ENCODE assay signal across 10 mouse cellular contexts in the genomic region with DNA sequence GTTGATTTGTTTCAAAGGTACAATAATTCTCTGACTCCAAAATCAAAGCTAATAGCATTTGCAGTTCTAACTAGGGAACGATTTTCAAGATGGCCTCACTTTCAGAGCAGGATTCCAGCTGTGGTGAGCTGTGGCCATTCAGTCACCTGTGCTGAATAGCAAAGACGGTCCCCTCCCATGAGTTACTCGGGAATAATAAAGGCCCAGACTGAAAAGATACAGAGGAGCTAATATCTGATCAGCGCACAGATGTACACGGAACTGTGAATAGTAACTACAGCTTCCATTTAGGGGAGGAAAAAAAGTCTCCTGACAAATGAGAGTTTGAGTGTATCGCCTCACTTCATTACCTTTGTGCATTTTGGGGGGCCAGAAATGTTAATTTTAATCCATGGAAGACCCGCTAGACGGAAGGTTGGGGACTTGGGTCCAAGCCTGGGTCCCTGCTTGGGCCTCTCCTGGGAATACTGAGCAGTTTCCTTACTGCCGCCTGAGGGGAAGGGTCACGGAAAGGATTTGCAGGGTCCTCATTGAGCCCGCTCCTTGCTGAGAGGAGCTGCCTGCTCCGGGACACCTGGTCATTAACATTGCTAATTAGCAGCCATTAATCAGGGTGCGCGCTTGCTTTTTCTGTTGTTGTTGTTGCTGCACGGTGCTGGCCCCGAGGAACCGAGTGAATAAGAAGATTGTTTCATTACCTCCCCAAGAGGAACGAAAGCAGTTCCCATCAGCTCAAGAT.
DNase-seq lines count a peak whose midpoint lies in the region; ATAC-seq and TF ChIP-seq lines count a peak whose summit lies in the region.
"Had no signal": no experiment of that assay in that cellular context is flagged by ENCODE, and none has a peak within 500 bp of the region (broad histone marks: within the 10 kb centered on the region; RNA-seq: fewer than 3 reads in every experiment).

No protein-coding gene starts in this region.

- intact Hi-C loops in heart, adult 2 months (cut with DNase I), result no loop called here
- intact Hi-C loops in left cerebral cortex, postnatal 4 days (cut with DNase I), result no loop called here

- no peaks in the 10 kb centered on the region for H3K9me3 ChIP-seq in heart, embryonic 14.5 days (ENCODE audit: control insufficient read depth, low read length)
- H3K9me3 ChIP-seq in embryonic facial prominence, embryonic 12.5 days, result no peaks in the 10 kb centered on the region
- H3K9me3 ChIP-seq in hindbrain, embryonic 15.5 days, result no peaks in the 10 kb centered on the region
- H3K9me3 ChIP-seq in midbrain, postnatal 0 days (ENCODE audit: low read length), result no peaks in the 10 kb centered on the region

- no peak overlapping the region for H3K9ac ChIP-seq in heart, embryonic 14.5 days (ENCODE audit: low read length)
- no peak overlapping the region for H3K9ac ChIP-seq in heart, adult 2 months (ENCODE audit: low read depth, low read length)
- H3K9ac ChIP-seq in embryonic facial prominence, embryonic 12.5 days, result no peak overlapping the region
- H3K9ac ChIP-seq in hindbrain, embryonic 15.5 days, result no peak overlapping the region
- H3K9ac ChIP-seq in midbrain, postnatal 0 days (replicated peaks; ENCODE audit: low read length, poor library complexity, severe bottlenecking), result no peak overlapping the region

- H3K27me3 ChIP-seq in heart, embryonic 14.5 days (ENCODE audit: control insufficient read depth, insufficient read depth, low read length), result peaks cover 5% of the 10 kb centered on the region; the same call in 1 of the 2 replicates
- H3K27me3 ChIP-seq in heart, adult 2 months (ENCODE audit: control insufficient read depth, insufficient read depth, low read length), result no peaks in the 10 kb centered on the region
- no peaks in the 10 kb centered on the region for H3K27me3 ChIP-seq in embryonic facial prominence, embryonic 12.5 days
- H3K27me3 ChIP-seq in hindbrain, embryonic 15.5 days, result no peaks in the 10 kb centered on the region
- H3K27me3 ChIP-seq in midbrain, postnatal 0 days (ENCODE audit: insufficient read depth, low read length), result no peaks in the 10 kb centered on the region

- peak overlapping the region; percentile 36 for H3K4me2 ChIP-seq in heart, embryonic 14.5 days (ENCODE audit: low read length)
- peak overlapping the region; percentile 28; the same call in 1 of the 2 replicates for H3K4me2 ChIP-seq in embryonic facial prominence, embryonic 12.5 days (replicated peaks)
- peak overlapping the region; percentile 39 for H3K4me2 ChIP-seq in hindbrain, embryonic 15.5 days
- peak overlapping the region; percentile 29; the same call in 1 of the 2 replicates for H3K4me2 ChIP-seq in midbrain, postnatal 0 days (ENCODE audit: low read depth, low read length, poor library complexity, severe bottlenecking)

- peaks cover 0 to 2% of the 10 kb centered on the region in 2 experiments; a peak in 1 of 4 replicates for H3K4me1 ChIP-seq in heart, embryonic 14.5 days (ENCODE audit: control insufficient read depth in 2 of 2, insufficient read depth in 2 of 2, low read length in 2 of 2)
- no peaks in the 10 kb centered on the region for H3K4me1 ChIP-seq in heart, adult 2 months (ENCODE audit: control insufficient read depth, insufficient read depth, low read length)
- H3K4me1 ChIP-seq in embryonic facial prominence, embryonic 12.5 days, result peaks cover 6% of the 10 kb centered on the region; the same call in 1 of the 2 replicates
- H3K4me1 ChIP-seq in hindbrain, embryonic 15.5 days (replicated peaks), result peaks cover 15% of the 10 kb centered on the region
- H3K4me1 ChIP-seq in midbrain, postnatal 0 days (ENCODE audit: insufficient read depth, low read length), result no peaks in the 10 kb centered on the region

- H3K4me3 ChIP-seq in heart, embryonic 14.5 days (ENCODE audit: control insufficient read depth in 1 of 2, insufficient read depth in 1 of 2, low read depth in 1 of 2, low read length in 2 of 2), result no peak overlapping the region
- H3K4me3 ChIP-seq in heart, adult 2 months, result no peak overlapping the region
- H3K4me3 ChIP-seq in embryonic facial prominence, embryonic 12.5 days, result no peak overlapping the region
- 0 out of 2 replicates have a peak overlapping the region, but pooled peaks have one; percentile 3 for H3K4me3 ChIP-seq in hindbrain, embryonic 15.5 days
- H3K4me3 ChIP-seq in midbrain, postnatal 0 days (ENCODE audit: low read depth, low read length), result no peak overlapping the region

- WGBS in heart, embryonic 14.5 days, result 27% methylated on average over 18 of the region's 18 CpGs
- 32% methylated on average over 18 of the region's 18 CpGs for WGBS in heart, adult 2 months
- WGBS in embryonic facial prominence, embryonic 12.5 days, result 12% methylated on average over 18 of the region's 18 CpGs
- WGBS in hindbrain, embryonic 15.5 days, result 8% methylated on average over 18 of the region's 18 CpGs
- WGBS in midbrain, postnatal 0 days, result 11% methylated on average over 18 of the region's 18 CpGs

- no peak for TF ChIP-seq POLR2A in heart, adult 2 months (IDR thresholded peaks at IDR 0.05; ENCODE audit: insufficient read depth, low read depth, low read length)

- TF ChIP-seq EP300 in heart, adult 2 months (IDR thresholded peaks at IDR 0.05; ENCODE audit: insufficient read depth, low read depth, low read length), result no peak

- ATAC-seq in heart, embryonic 14.5 days (ENCODE audit: insufficient number of reproducible peaks, insufficient read depth, low FRiP score, low read depth), result no peak
- ATAC-seq in embryonic facial prominence, embryonic 12.5 days (ENCODE audit: insufficient number of reproducible peaks, insufficient read depth, low FRiP score, low TSS enrichment), result no peak
- ATAC-seq in hindbrain, embryonic 15.5 days (ENCODE audit: low FRiP score, low read depth), result peak; percentile 30; the same call in 1 of the 2 replicates
- ATAC-seq in midbrain, postnatal 0 days (ENCODE audit: low FRiP score), result no peak
- no peak for ATAC-seq in erythroid progenitor cell, adult 5-6 weeks (replicated peaks; ENCODE audit: low FRiP score, poor library complexity, severe bottlenecking)

- H3K79me2 ChIP-seq in heart, adult 2 months (replicated peaks; ENCODE audit: control insufficient read depth, insufficient read depth, low read length), result no peaks in the 10 kb centered on the region

- DNase-seq in heart, adult 2 months, result no peak
- no peak for DNase-seq in midbrain, postnatal 0 days (ENCODE audit: low spot score)
- DNase-seq in left cerebral cortex, postnatal 4 days, result no peak
- no peak for DNase-seq in adrenal gland, postnatal 4 days (ENCODE audit: low spot score in 2 of 2)
- DNase-seq: heart, postnatal 14 days; layer of hippocampus, adult 9-11 months had no signal

- H3K36me3 ChIP-seq in heart, embryonic 14.5 days (ENCODE audit: control insufficient read depth, insufficient read depth, low read length), result no peaks in the 10 kb centered on the region
- no peaks in the 10 kb centered on the region for H3K36me3 ChIP-seq in heart, adult 2 months (ENCODE audit: control insufficient read depth, insufficient read depth, low read length)
- H3K36me3 ChIP-seq in embryonic facial prominence, embryonic 12.5 days, result no peaks in the 10 kb centered on the region
- no peaks in the 10 kb centered on the region for H3K36me3 ChIP-seq in hindbrain, embryonic 15.5 days
- no peaks in the 10 kb centered on the region for H3K36me3 ChIP-seq in midbrain, postnatal 0 days (ENCODE audit: insufficient read depth, low read length)

- no peak overlapping the region for H3K27ac ChIP-seq in heart, embryonic 14.5 days (replicated peaks in 1 of 2; ENCODE audit: control insufficient read depth in 1 of 2, insufficient read depth in 1 of 2, low read depth in 2 of 2, low read length in 2 of 2)
- no peak overlapping the region for H3K27ac ChIP-seq in heart, adult 2 months
- H3K27ac ChIP-seq in embryonic facial prominence, embryonic 12.5 days, result no peak overlapping the region
- peak overlapping the region; percentile 45; the same call in 1 of the 2 replicates for H3K27ac ChIP-seq in hindbrain, embryonic 15.5 days (replicated peaks)
- 0 out of 2 replicates have a peak overlapping the region, but pooled peaks have one; percentile 38 for H3K27ac ChIP-seq in midbrain, postnatal 0 days (ENCODE audit: low read depth, low read length)

- TF ChIP-seq CTCF in heart, adult 2 months (IDR thresholded peaks at IDR 0.05), result no peak
- TF ChIP-seq CTCF in midbrain, postnatal 0 days (IDR thresholded peaks at IDR 0.05), result no peak

Comparison
In these comparisons a context has a peak if more than half of its experiments do, and no peak if none do; other contexts are left out.
1. H3K27ac ChIP-seq: peak in hindbrain, embryonic 15.5 days (single experiment) and midbrain, postnatal 0 days (single experiment); none in heart, embryonic 14.5 days (0 of 2), heart, adult 2 months (single experiment) and embryonic facial prominence, embryonic 12.5 days (single experiment).
2. Peak in every context shown above with its lines, with median percentiles within 50 percentile points of each other: H3K4me2 ChIP-seq.